Mouse (Mus musculus) adrenal gland, adult 18-20 months (tissue): ENCODE results near the gene Gm37419. TPM values are rescaled to one million over a fixed set of nuclear protein-coding genes. Genes with fewer than 3 reads are reported as not detected.

Experiments used
- DNase-seq, 2 experiments: peaks; one replicate each; pipeline ENCODE4 v3.0.0; 2021 to 2022; ENCODE audit warnings: low spot score in 2 of 2
- total RNA-seq, 2 experiments: library from RNA; stranded (reverse); gene quantifications; 1 replicate in 1 of 2; 2 replicates in 1 of 2; pipeline ENCODE4 v1.2.3; 2021

The Gm37419 gene
- total RNA-seq, 2 experiments from 2014 or later = not detected

- DNase-seq = peak in 1 of 2 experiments; percentile 27
Observed at GRCm38 (mm10) chr16:23993351-23994321, 5.4 kb downstream of the Gm37419 start.

DNA sequence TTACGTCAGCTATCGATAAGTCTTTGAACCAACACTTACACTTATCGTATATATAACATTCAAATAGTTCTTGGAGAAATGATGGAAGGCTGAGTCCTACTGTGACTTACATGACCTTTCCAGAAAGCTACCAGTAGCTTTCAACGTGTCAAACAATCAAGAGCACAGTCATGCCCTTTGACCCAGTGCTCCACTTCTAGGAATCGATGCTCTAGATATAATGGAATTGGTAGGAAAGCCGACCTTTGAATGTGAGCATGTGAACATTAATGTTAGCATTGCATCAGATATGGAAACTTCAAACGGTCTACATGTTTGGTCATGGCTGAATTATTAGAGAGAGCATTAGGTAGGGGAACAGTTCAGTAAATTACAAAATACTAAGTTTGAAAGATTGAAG, 8.1 kb downstream of the Gm37419 start:
- DNase-seq = no peak

DNA sequence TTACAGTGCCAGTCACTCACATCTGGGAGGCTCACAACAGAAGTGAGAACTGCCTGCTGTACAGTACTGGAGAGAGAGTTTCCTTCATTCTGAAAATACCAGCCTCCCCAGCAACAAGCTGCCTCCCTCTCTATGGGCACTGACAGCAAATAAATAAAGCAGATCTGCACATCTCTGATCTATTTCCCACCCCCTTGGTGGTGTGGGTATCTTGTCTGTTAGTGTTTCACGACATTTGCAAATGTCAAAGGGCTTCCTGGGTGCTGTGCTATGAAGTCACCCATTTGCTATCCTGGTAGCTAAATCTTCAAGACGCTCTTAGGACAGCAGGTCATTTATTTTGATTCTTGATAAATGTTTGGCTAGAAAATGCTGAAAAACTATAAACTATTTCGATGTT, 8.9 kb downstream of the Gm37419 start:
- DNase-seq = no peak

- DNase-seq = no peak
Observed at GRCm38 (mm10) chr16:23997912-23998311, 9.6 kb downstream of the Gm37419 start.

DNA sequence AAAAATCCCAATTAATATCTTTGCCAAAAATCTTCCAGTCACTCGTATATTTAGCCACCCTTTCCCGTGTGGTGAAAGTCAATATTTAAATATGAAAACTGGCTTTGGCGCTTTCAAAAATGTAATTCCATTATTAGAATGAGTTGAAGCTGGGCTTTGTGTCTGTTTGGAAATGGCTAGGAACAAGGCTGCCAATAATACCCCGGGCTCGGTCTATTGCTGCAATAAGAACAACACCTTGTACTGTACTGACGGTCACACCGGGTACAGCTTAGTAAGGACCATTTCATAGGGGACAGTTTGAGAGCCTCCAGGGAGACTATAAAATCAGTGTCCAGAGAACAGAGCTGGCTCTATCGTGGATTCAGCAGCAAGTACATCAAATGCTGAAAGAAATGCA, 17.6 kb downstream of the Gm37419 start:
- DNase-seq = no peak

DNA sequence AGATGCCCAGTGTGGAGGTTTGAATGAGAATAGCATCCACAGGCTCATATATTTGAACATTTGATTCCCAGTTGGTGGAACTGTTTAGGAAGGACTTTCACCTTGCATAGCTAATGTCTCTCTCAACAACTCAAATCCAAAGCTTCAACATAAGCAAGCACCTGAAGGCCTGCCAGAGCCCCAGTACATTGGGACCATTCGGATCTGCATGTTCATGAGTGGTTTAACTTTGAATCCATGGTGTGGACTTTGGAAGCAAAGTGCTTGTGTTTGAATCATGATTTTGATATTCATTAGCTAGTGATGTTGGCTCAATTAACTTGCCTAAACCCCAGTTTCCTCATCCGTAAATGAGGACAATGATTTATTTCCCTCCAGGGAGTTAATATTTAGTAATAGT, 21.6 kb downstream of the Gm37419 start:
- DNase-seq = no peak

GRCm38 (mm10) chr16:24011306-24011705, 23.0 kb downstream of the Gm37419 start:
- DNase-seq = no peak

- DNase-seq = no peak
Observed at GRCm38 (mm10) chr16:24012066-24012465, 23.8 kb downstream of the Gm37419 start.

DNA sequence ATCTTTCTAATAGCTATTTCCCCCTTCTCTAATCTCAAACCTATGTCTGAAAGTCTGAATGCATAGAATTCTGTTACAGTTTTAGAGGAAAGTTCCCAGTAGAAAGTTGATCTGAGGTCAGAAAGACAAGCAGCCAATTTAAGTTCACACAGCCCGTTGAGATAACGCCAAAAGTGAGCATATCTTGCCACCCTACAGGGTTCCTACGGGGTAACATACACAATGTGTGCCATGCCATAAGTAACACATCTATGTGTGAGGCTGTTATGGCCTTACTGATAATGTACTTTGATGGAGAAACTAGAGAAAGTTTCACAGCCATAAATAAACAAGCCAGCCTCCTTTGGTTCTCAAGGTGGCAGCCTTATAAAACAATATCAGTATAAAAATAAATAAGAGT, 26.1 kb downstream of the Gm37419 start:
- DNase-seq = no peak

DNA sequence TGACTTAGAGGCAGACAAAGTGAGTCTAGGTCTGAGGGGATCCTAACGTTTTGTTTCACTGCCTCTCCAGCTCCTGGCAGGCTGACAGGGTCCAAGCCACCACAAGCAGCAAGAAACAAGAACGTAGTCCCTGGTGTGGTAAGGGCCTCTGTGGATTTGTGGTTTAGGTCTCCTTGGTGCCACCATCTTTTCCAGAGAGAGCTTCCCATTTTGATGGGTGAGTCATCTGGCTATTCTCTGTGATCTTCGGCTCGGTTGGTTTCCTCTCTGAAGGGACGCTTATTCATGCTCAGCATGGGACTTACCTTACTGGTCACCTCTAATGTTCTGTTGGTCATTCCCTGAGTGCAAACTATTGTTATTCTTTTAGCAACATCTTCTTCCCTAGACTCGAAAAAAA, 28.0 kb downstream of the Gm37419 start:
- no peak for DNase-seq

GRCm38 (mm10) chr16:24016742-24017141, 28.5 kb downstream of the Gm37419 start:
- no peak for DNase-seq

- DNase-seq = no peak
Observed at GRCm38 (mm10) chr16:24021722-24022121, 33.4 kb downstream of the Gm37419 start.

GRCm38 (mm10) chr16:24022605-24023004, 34.3 kb downstream of the Gm37419 start:
- no peak for DNase-seq

DNA sequence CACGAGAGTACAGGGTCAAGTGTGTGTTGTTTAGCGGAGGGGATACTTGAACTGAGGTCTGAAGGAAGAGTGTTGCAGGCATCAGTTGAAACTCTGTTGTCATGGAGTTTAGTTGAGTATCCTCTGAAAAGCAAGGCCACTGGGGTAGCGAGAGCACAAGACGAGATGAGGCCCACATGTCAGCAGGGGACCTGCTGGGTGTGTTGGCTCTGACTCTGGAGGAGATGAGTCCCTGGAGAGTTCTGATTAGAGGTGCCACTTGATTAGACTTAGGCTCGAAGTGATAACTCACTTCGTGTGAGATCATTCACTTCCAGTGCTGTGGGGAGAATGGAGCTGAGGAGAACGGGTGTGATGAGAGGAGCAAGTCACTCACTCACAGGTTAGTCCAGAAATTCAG, 37.2 kb downstream of the Gm37419 start:
- DNase-seq = no peak

- no peak for DNase-seq
Observed at GRCm38 (mm10) chr16:24029965-24030672, 41.8 kb downstream of the Gm37419 start.

DNA sequence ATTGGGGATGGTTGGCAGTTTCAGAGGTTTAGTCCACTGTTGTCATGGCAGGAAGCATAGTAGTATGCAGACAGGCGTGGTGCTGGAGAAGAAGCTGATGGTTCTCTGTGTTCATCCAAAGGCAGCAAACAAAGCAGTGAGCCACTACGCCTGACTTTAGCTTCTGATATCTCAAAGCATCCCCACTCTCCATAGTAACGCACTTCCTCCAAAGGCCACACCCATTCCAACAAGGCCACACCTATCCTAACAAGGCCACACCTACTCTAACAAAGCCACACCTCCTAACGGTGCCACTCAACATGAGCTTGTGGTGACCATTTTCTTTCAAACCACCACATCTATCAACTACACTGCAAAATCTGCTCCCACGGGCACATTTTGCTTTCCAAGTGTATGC, 45.0 kb downstream of the Gm37419 start:
- no peak for DNase-seq

- no peak for DNase-seq
Observed at GRCm38 (mm10) chr16:24034450-24034849, 46.2 kb downstream of the Gm37419 start.

DNA sequence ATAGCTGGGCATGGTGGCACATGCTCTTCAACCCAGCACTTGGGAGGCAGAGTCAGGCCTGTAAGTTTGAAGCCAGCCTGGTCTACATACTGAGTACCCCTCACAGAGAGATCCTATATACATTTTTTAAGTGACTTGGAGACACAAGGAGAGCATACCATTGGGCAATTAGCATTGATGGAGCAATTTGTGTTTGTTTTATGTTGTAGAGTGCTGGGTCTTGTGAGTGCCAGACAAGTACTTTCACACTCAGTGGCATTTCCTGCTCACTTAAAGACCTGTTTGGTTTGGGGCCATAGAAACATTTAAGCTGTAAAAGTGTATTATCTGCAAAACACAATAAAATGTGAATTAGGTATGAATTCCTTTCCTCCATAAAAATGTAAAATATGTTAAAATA, 47.5 kb downstream of the Gm37419 start:
- no peak for DNase-seq

DNA sequence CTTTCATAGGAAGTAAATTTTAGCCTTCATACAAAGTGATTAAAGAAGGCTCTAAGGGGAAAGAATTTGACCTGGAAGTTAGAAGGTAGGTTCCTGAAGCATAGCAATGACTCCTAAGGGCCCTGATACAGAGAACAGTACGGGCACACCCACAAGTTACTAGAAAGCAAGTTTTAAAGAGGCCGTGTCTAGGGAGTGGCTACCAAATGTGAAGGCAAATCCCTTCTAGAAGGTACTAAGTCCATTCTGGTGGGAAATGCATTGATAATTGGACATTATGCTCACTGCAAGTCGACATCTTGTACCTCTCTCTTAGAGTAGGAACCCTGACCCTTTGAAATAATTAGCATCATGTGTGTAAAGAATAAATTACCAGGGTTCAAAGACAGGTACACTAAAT, 48.1 kb downstream of the Gm37419 start:
- no peak for DNase-seq
